Mouse (Mus musculus) forebrain, embryonic 15.5 days (tissue): ENCODE results near the gene Uap1. TPM values are rescaled to one million over a fixed set of nuclear protein-coding genes. Genes with fewer than 3 reads are reported as not detected.
A peak's percentile ranks its signal among the peaks of the same experiment; 100 is the strongest.

Experiments
- ATAC-seq: fragments of 200-750 bp; cut with Nextera tagmentation; replicated peaks from 2 replicates; pipeline ENCODE4 v1.8.0; 2017; ENCODE audit warnings: mild to moderate bottlenecking, moderate TSS enrichment, moderate library complexity
- H3K27ac ChIP-seq: fragments of 300-500 bp; sonication (generic); replicated peaks from 2 replicates; pipeline ENCODE4 v1.5.1; 2015; ENCODE audit warnings: mild to moderate bottlenecking, inconsistent platforms
- H3K27me3 ChIP-seq: fragments of 300-500 bp; sonication (generic); 2 replicates; pipeline ENCODE4 v1.6.1; 2015; ENCODE audit warnings: inconsistent platforms
- H3K36me3 ChIP-seq: fragments of 300-500 bp; sonication (generic); 2 replicates; pipeline ENCODE4 v1.6.1; 2015; ENCODE audit warnings: mild to moderate bottlenecking, inconsistent platforms
- H3K4me1 ChIP-seq: fragments of 300-500 bp; sonication (generic); 2 replicates; pipeline ENCODE4 v1.6.1; 2015; ENCODE audit warnings: inconsistent platforms
- H3K4me2 ChIP-seq: fragments of 300-500 bp; sonication (generic); replicated peaks from 2 replicates; pipeline ENCODE4 v1.6.1; 2015; ENCODE audit warnings: mild to moderate bottlenecking, inconsistent platforms
- H3K4me3 ChIP-seq: fragments of 300-500 bp; sonication (generic); 2 replicates; pipeline ENCODE4 v1.5.1; 2015; ENCODE audit warnings: mild to moderate bottlenecking, inconsistent platforms
- H3K9ac ChIP-seq: fragments of 300-500 bp; sonication (generic); replicated peaks from 2 replicates; pipeline ENCODE4 v1.6.1; 2015; ENCODE audit warnings: mild to moderate bottlenecking, inconsistent platforms
- H3K9me3 ChIP-seq: fragments of 300-500 bp; sonication (generic); 2 replicates; pipeline ENCODE4 v1.6.1; 2016; ENCODE audit warnings: inconsistent platforms
- WGBS: fragments of 180-500 bp; shearing (Covaris S2); methylation state at CpG from one replicate; pipeline ENCODE4 v1.1.7; 2015; ENCODE audit warnings: mixed read lengths; 5-methylcytosine and 5-hydroxymethylcytosine counted together
- polyA plus RNA-seq: library from polyadenylated mRNA; unstranded; fragments of >200 nt; fragmentation: Nextera tagmentation; extraction: Ambion mirVana; gene quantifications from 2 replicates; pipeline ENCODE4 v1.2.1, GENCODE M21; 2015

Uap1 gene
- polyA plus RNA-seq, 1 experiment from 2014 or later = 58.7 TPM

GRCm38 (mm10) chr1:170191925-170192324 lies 17.2 kb upstream of the Uap1 start:
- WGBS = 88% methylated on average over 1 of the region's 1 CpGs
- H3K36me3 ChIP-seq = peaks cover 45% of the 10 kb centered on the region
- ATAC-seq = no peak
- H3K9me3 ChIP-seq = no peaks in the 10 kb centered on the region
- no peak overlapping the region for H3K9ac ChIP-seq
- H3K4me3 ChIP-seq = no peak overlapping the region
- H3K4me1 ChIP-seq = no peaks in the 10 kb centered on the region
- no peaks in the 10 kb centered on the region for H3K27me3 ChIP-seq
- no peak overlapping the region for H3K4me2 ChIP-seq
- no peak overlapping the region for H3K27ac ChIP-seq

DNA sequence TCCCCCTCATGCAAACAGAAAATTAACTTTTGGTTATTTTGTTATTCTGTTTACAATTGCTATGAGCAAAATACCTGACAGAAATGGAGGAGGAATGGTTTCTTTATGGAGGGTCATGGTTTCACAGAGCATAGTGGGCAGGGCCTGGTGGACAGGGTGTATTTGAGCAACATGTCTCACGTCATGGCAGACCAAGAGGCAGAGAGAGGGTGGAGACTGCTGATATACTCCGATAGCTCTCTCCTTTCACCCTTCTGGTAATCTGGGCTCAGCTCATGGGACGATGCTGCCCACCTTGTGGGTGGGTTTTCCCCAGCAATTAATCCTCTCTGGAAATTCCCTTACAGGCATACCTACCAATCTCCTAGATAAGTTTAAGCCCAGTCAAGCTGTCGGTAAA lies 15.5 kb upstream of the Uap1 start:
- H3K4me1 ChIP-seq = no peaks in the 10 kb centered on the region
- H3K27ac ChIP-seq = no peak overlapping the region
- WGBS = 88% methylated on average over 4 of the region's 4 CpGs
- peaks cover 29% of the 10 kb centered on the region for H3K36me3 ChIP-seq
- no peaks in the 10 kb centered on the region for H3K9me3 ChIP-seq
- H3K27me3 ChIP-seq = no peaks in the 10 kb centered on the region
- H3K4me3 ChIP-seq = no peak overlapping the region
- H3K9ac ChIP-seq = no peak overlapping the region
- no peak for ATAC-seq
- H3K4me2 ChIP-seq = no peak overlapping the region

DNA sequence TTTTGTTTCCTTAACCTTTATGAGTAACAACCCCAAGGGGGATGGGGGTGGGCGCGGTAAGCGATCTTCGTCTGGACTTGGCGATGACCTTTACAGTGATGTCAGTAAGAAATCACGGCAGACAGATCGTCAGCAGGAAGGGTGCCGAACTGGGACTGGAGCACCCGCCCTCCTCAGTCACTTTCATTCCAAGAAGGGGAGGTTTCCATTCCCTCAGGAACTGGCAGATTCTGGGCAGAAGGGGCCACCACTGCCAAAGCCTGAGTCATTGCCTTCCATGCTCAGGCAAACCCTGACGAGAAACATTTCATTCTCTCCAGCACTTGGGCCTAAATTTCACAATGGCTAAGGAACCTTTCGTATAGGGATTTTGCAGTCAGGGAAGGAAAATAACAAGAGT lies 13.8 kb upstream of the Uap1 start:
- 81% methylated on average over 11 of the region's 11 CpGs for WGBS
- H3K27me3 ChIP-seq = no peaks in the 10 kb centered on the region
- H3K4me3 ChIP-seq = no peak overlapping the region
- ATAC-seq = no peak
- no peaks in the 10 kb centered on the region for H3K4me1 ChIP-seq
- no peaks in the 10 kb centered on the region for H3K9me3 ChIP-seq
- no peak overlapping the region for H3K27ac ChIP-seq
- no peak overlapping the region for H3K9ac ChIP-seq
- H3K36me3 ChIP-seq = peaks cover 12% of the 10 kb centered on the region
- H3K4me2 ChIP-seq = no peak overlapping the region

GRCm38 (mm10) chr1:170186531-170186930 lies 11.8 kb upstream of the Uap1 start:
- no peak overlapping the region for H3K9ac ChIP-seq
- no peaks in the 10 kb centered on the region for H3K4me1 ChIP-seq
- no peak overlapping the region for H3K4me3 ChIP-seq
- H3K4me2 ChIP-seq = no peak overlapping the region
- no peaks in the 10 kb centered on the region for H3K9me3 ChIP-seq
- H3K27ac ChIP-seq = no peak overlapping the region
- no peaks in the 10 kb centered on the region for H3K36me3 ChIP-seq
- 87% methylated on average over 5 of the region's 5 CpGs for WGBS
- no peak for ATAC-seq
- H3K27me3 ChIP-seq = no peaks in the 10 kb centered on the region

GRCm38 (mm10) chr1:170185137-170185536 lies 10.4 kb upstream of the Uap1 start:
- Histone ChIP-seq H3K27ac (no peak overlapping the region), H3K4me1 (no peaks in the 10 kb centered on the region), H3K9ac (no peak overlapping the region), H3K27me3 (no peaks in the 10 kb centered on the region), H3K9me3 (no peaks in the 10 kb centered on the region), H3K36me3 (no peaks in the 10 kb centered on the region), H3K4me2 (no peak overlapping the region), H3K4me3 (no peak overlapping the region)
- no peak for ATAC-seq
- WGBS = 93% methylated on average over 3 of the region's 3 CpGs

DNA sequence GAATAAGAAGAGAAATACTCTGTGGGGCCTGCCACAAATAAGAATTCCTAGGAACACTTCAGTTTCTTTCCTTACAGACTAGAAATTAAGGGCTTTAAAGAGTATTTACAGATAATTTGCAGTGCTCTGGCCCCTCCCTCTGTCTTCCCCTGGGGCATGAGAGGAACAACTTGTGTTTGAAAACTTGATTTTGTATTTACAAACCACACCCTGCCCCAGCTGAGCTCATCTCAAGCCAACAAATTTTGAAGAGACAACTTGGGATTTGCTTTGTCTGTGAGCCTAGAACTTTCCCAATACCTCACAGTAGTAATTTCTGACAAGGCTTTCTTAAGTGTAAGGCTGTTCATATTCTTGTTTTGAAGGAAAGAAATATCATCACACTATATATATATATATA lies 7.9 kb upstream of the Uap1 start:
- no peaks in the 10 kb centered on the region for H3K4me1 ChIP-seq
- no peaks in the 10 kb centered on the region for H3K36me3 ChIP-seq
- H3K9ac ChIP-seq = no peak overlapping the region
- no peaks in the 10 kb centered on the region for H3K9me3 ChIP-seq
- no peak overlapping the region for H3K27ac ChIP-seq
- H3K27me3 ChIP-seq = no peaks in the 10 kb centered on the region
- H3K4me3 ChIP-seq = no peak overlapping the region
- ATAC-seq = no peak
- H3K4me2 ChIP-seq = no peak overlapping the region

DNA sequence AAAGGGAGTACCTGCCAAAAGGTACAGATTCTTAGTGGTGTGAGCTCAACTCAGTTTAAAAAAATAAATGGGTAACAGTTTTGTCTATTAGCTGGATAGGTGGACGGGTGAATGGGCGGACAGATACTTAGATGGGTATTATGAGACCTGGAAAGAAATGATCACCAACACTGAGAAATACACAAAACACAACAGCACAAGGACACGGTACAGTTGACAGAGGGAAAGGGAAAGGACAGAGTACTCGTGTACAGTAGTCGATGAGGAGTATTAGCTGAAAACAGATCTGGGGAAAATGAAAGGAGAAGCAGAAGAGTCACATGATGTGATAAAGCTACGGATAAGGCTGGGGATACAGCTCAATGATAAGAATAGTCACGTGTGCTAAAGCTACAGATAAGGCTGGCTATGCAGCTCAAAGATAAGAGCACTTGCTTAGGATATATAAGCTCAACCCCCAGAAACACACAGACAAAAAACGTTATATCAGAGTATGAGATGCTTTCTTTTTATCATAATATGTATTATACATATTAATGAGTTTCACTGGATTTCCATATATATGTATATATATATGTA lies 2.0 kb upstream of the Uap1 start:
- H3K9me3 ChIP-seq = no peaks in the 10 kb centered on the region
- peaks cover 16% of the 10 kb centered on the region for H3K4me1 ChIP-seq
- H3K9ac ChIP-seq = no peak overlapping the region
- H3K27me3 ChIP-seq = no peaks in the 10 kb centered on the region
- 89% methylated on average over 8 of the region's 8 CpGs for WGBS
- no peaks in the 10 kb centered on the region for H3K36me3 ChIP-seq
- H3K4me3 ChIP-seq = no peak overlapping the region
- H3K27ac ChIP-seq = no peak overlapping the region
- no peak for ATAC-seq
- no peak overlapping the region for H3K4me2 ChIP-seq

- Histone ChIP-seq H3K9me3 (no peaks in the 10 kb centered on the region), H3K27me3 (no peaks in the 10 kb centered on the region), H3K4me3 (no peak overlapping the region), H3K4me2 (no peak overlapping the region), H3K9ac (no peak overlapping the region), H3K27ac (no peak overlapping the region), H3K36me3 (no peaks in the 10 kb centered on the region), H3K4me1 (peaks cover 16% of the 10 kb centered on the region)
- no peak for ATAC-seq
- 55% methylated on average over 6 of the region's 6 CpGs for WGBS
Measured at GRCm38 (mm10) chr1:170175848-170176247, 1.1 kb upstream of the Uap1 start.

- WGBS = 2% methylated on average over 50 of the region's 50 CpGs
- peaks cover 16% of the 10 kb centered on the region for H3K4me1 ChIP-seq
- H3K9me3 ChIP-seq = no peaks in the 10 kb centered on the region
- peak; percentile 89 for ATAC-seq
- peak overlapping the region; percentile 86 for H3K27ac ChIP-seq
- peak overlapping the region; percentile 56 for H3K4me3 ChIP-seq
- peak overlapping the region; percentile 62 for H3K9ac ChIP-seq
- H3K4me2 ChIP-seq = peak overlapping the region; percentile 71
- no peaks in the 10 kb centered on the region for H3K27me3 ChIP-seq
- H3K36me3 ChIP-seq = no peaks in the 10 kb centered on the region
Measured at GRCm38 (mm10) chr1:170173991-170174813, 555 bp downstream of the Uap1 start.

- H3K9me3 ChIP-seq = no peaks in the 10 kb centered on the region
- no peak overlapping the region for H3K27ac ChIP-seq
- peaks cover 8% of the 10 kb centered on the region for H3K36me3 ChIP-seq
- H3K9ac ChIP-seq = no peak overlapping the region
- no peak overlapping the region for H3K4me3 ChIP-seq
- 94% methylated on average over 6 of the region's 6 CpGs for WGBS
- H3K27me3 ChIP-seq = no peaks in the 10 kb centered on the region
- H3K4me1 ChIP-seq = no peaks in the 10 kb centered on the region
- no peak overlapping the region for H3K4me2 ChIP-seq
- no peak for ATAC-seq
Measured at GRCm38 (mm10) chr1:170167781-170168180, 7.0 kb downstream of the Uap1 start.

GRCm38 (mm10) chr1:170164913-170165312 lies 9.8 kb downstream of the Uap1 start:
- Histone ChIP-seq H3K9me3 (no peaks in the 10 kb centered on the region), H3K9ac (no peak overlapping the region), H3K27ac (no peak overlapping the region), H3K4me2 (no peak overlapping the region), H3K4me3 (no peak overlapping the region), H3K36me3 (peaks cover 8% of the 10 kb centered on the region), H3K4me1 (no peaks in the 10 kb centered on the region), H3K27me3 (no peaks in the 10 kb centered on the region)
- ATAC-seq = no peak
- 92% methylated on average over 3 of the region's 3 CpGs for WGBS

GRCm38 (mm10) chr1:170164053-170164614 lies 10.6 kb downstream of the Uap1 start:
- H3K4me3 ChIP-seq = no peak overlapping the region
- ATAC-seq = no peak
- H3K9ac ChIP-seq = no peak overlapping the region
- H3K36me3 ChIP-seq = peaks cover 8% of the 10 kb centered on the region
- 84% methylated on average over 2 of the region's 2 CpGs for WGBS
- H3K9me3 ChIP-seq = no peaks in the 10 kb centered on the region
- no peak overlapping the region for H3K4me2 ChIP-seq
- H3K27me3 ChIP-seq = no peaks in the 10 kb centered on the region
- H3K27ac ChIP-seq = no peak overlapping the region
- H3K4me1 ChIP-seq = no peaks in the 10 kb centered on the region
